Mouse (Mus musculus): Measurements from ENCODE around the gene Hacl1. TPM values are rescaled to one million over a fixed set of nuclear protein-coding genes. Genes with fewer than 3 reads are reported as not detected.

Gene Hacl1
- polyA plus RNA-seq, 1 experiment: 10.7 TPM

- no peak for DNase-seq
- TF ChIP-seq CTCF (IDR thresholded peaks at IDR 0.05; ENCODE audit: insufficient read depth, low read length) (no peak), POLR2A (IDR thresholded peaks at IDR 0.05; ENCODE audit: borderline replicate concordance, extremely low read depth, low read depth, low read length) (no peak)
- no peak overlapping the region for H3K4me3 ChIP-seq (replicated peaks; ENCODE audit: extremely low read depth, low read depth, low read length)
- no peaks in the 10 kb centered on the region for H3K4me1 ChIP-seq (ENCODE audit: control insufficient read depth, insufficient read depth, low read length)
- 43% methylated on average over 14 of the region's 14 CpGs for WGBS
Measured at GRCm38 (mm10) chr14:31555963-31556434, 85.1 kb downstream of the Hacl1 start.

GRCm38 (mm10) chr14:31555021-31555420, 86.1 kb downstream of the Hacl1 start:
- 89% methylated on average over 7 of the region's 7 CpGs for WGBS
- H3K4me3 ChIP-seq (replicated peaks; ENCODE audit: extremely low read depth, low read depth, low read length): no peak overlapping the region
- DNase-seq: no peak
- no peaks in the 10 kb centered on the region for H3K4me1 ChIP-seq (ENCODE audit: control insufficient read depth, insufficient read depth, low read length)
- no peak for TF ChIP-seq POLR2A (IDR thresholded peaks at IDR 0.05; ENCODE audit: borderline replicate concordance, extremely low read depth, low read depth, low read length)

Other genes with a start within 250 kb of the Hacl1 start
- 40.9 and 50.1 TPM in 2 replicates for gene Sh3bp5, start 205.2 kb downstream of the Hacl1 start, polyA plus RNA-seq (2012; rRNA removed)
- 38.1 and 48.4 TPM in 2 replicates for gene Eaf1, start 146.9 kb downstream of the Hacl1 start, polyA plus RNA-seq (2012; rRNA removed)
- 5.4 and 10.2 TPM in 2 replicates for gene Mettl6, start 146.2 kb downstream of the Hacl1 start, polyA plus RNA-seq (2012; rRNA removed)
- 37.6 and 55.3 TPM in 2 replicates for gene Colq, start 49.9 kb downstream of the Hacl1 start, polyA plus RNA-seq (2012; rRNA removed)
- not detected in 2 replicates for gene Gm49387, start 408 bp downstream of the Hacl1 start, polyA plus RNA-seq (2012; rRNA removed)
- gene Btd, start 258 bp downstream of the Hacl1 start, polyA plus RNA-seq (2012; rRNA removed): 27.5 and 52.3 TPM in 2 replicates
- gene Ankrd28, start 189.4 kb upstream of the Hacl1 start, polyA plus RNA-seq (2012; rRNA removed): 2.8 and 7.2 TPM in 2 replicates

All from lung, adult 2 months (tissue).